Mouse (Mus musculus) G1E (cell line): Measurements from ENCODE around the gene Abhd2. TPM values are rescaled to one million over a fixed set of nuclear protein-coding genes. Genes with fewer than 3 reads are reported as not detected.

Source experiments
- ATAC-seq: 2 replicates; pipeline ENCODE4 v1.8.0; 2016; ENCODE audit warnings: mild to moderate bottlenecking; ENCODE audit not compliant: insufficient number of reproducible peaks, poor library complexity, low FRiP score, severe bottlenecking; ENCODE audit errors: extremely low read depth
- DNase-seq: peaks from one replicate; pipeline ENCODE4 v3.0.0; 2012; ENCODE audit warnings: low spot score
- H3K27me3 ChIP-seq: 2 replicates; pipeline ENCODE4 v1.6.1; 2012; ENCODE audit warnings: mild to moderate bottlenecking, low read length, inconsistent platforms; ENCODE audit not compliant: insufficient read depth
- H3K36me3 ChIP-seq: replicated peaks from 2 replicates; pipeline ENCODE3; 2012; ENCODE audit warnings: mild to moderate bottlenecking, inconsistent platforms
- H3K4me1 ChIP-seq: 2 replicates; pipeline ENCODE4 v1.6.1; 2012; ENCODE audit warnings: low read depth, low read length, inconsistent platforms, mixed read lengths; ENCODE audit not compliant: insufficient read depth
- H3K4me3 ChIP-seq: 2 replicates; pipeline ENCODE4 v1.5.1; 2012; ENCODE audit warnings: low read depth, mild to moderate bottlenecking, inconsistent platforms, low read length, moderate library complexity, mixed read lengths
- H3K9me3 ChIP-seq: replicated peaks from 2 replicates; pipeline ENCODE4 v1.6.1; 2012; ENCODE audit warnings: inconsistent platforms
- CTCF ChIP-seq: IDR thresholded peaks from 2 replicates; pipeline ENCODE4 v1.5.1; 2012; ENCODE audit warnings: low read depth, low read length, inconsistent platforms, mixed read lengths
- GATA1 ChIP-seq: IDR thresholded peaks from 2 replicates; pipeline ENCODE4 v1.6.1; 2012; ENCODE audit warnings: borderline replicate concordance, low read length, inconsistent platforms, mixed read lengths
- GATA2 ChIP-seq: IDR thresholded peaks from 2 replicates; pipeline ENCODE4 v1.6.1; 2012; ENCODE audit warnings: low read depth, low read length, inconsistent platforms, borderline replicate concordance
- POLR2AphosphoS5 ChIP-seq: IDR thresholded peaks from 2 replicates; pipeline ENCODE4 v1.6.1; 2012; ENCODE audit warnings: low read depth, low read length, inconsistent platforms; ENCODE audit not compliant: insufficient replicate concordance
- TAL1 ChIP-seq: conservative IDR thresholded peaks from 2 replicates; pipeline ENCODE4 v1.6.1; 2012; ENCODE audit warnings: low read depth, low read length, inconsistent platforms, mixed read lengths
- polyA plus RNA-seq: library from polyadenylated mRNA; stranded (reverse); fragments of >175 nt; gene quantifications from 2 replicates; pipeline ENCODE4 v1.2.3, GENCODE M21; 2012
- total RNA-seq, 2 experiments: library from RNA; stranded (forward) in 1 of 2; stranded (reverse) in 1 of 2; fragments of 200-1000 nt in 1 of 2; fragments of >200 nt in 1 of 2; fragmentation: Nextera tagmentation in 1 of 2; gene quantifications; 2 replicates each; pipeline ENCODE4 v1.2.3; 2014 to 2017

Gene Abhd2
- total and polyA plus RNA-seq, 3 experiments = 9.1 to 68.8 (median 33.8) TPM

DNA sequence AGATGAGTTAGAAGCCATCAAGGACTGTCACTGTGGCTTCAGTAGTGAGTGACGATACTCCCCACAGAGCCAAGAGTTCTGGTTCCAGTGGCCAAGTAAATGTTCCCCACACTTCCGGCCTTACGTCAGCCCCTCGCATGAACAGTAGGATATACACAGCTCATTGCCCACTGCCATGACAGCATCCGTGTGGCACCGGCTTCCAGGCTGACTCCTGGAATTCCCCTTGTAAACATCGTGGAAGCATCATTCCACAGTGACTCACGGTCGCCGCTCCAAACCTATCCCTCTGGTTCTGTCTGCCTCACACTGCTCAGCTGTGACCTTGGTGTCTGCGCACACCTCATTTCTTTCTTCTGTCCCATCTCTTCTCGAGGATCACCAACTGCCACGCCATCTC is 12.4 kb downstream of the Abhd2 start:
- Histone ChIP-seq H3K27me3 (no peaks in the 10 kb centered on the region), H3K4me1 (peaks cover 82% of the 10 kb centered on the region), H3K36me3 (peaks cover 83% of the 10 kb centered on the region), H3K4me3 (no peak overlapping the region; the same call in 1 of the 2 replicates), H3K9me3 (no peaks in the 10 kb centered on the region)
- DNase-seq (no peak), ATAC-seq (no peak)
- TF ChIP-seq GATA2 (no peak), TAL1 (no peak), POLR2AphosphoS5 (no peak), GATA1 (no peak), CTCF (no peak)

DNA sequence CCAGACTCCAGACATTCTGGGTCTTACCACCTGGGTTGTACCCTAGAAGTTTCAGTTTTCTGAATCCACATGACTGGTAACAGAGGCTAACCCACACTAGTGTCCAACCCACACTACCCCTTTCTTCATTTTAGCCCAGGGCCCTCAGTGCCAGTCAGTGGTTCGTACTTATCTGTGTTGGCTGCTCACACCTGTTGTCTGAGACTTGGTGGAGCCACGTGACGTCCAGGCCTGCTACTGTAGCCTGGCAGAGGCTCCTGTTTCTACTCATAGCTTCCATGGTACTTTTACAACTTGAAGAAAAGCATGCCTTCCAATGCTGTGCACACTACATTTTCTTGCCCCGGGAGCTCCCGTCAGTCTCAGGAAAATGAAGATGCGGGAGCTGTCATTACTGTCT is 14.2 kb downstream of the Abhd2 start:
- ATAC-seq (peak; percentile 38; the same call in 1 of the 2 replicates), DNase-seq (no peak)
- Histone ChIP-seq H3K36me3 (peaks cover 80% of the 10 kb centered on the region), H3K9me3 (no peaks in the 10 kb centered on the region), H3K4me1 (peaks cover 72% of the 10 kb centered on the region), H3K27me3 (no peaks in the 10 kb centered on the region), H3K4me3 (no peak overlapping the region)
- TF ChIP-seq POLR2AphosphoS5 (no peak), CTCF (no peak), GATA2 (no peak), TAL1 (no peak), GATA1 (no peak)

DNA sequence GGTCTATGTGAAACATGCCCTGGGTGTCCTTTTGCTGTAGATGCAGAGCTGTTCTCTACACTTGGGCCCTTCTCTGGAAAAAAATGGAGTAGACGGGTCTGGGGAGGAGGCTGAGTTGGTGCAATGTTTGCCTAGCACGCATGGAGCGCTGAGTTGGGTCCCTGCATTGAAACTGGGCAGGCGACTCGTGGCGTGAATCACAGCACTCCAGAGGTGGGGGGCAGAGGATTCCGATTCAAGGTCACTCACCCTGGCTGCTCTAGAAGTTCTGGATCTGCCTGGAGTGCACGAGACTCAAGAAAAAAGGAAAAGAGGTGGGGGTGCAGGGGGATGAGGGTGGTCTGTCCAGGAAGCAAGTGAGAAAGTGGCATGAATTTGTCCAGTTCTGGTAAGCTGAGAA is 14.9 kb downstream of the Abhd2 start:
- no peak for ATAC-seq
- Histone ChIP-seq H3K4me1 (peaks cover 65% of the 10 kb centered on the region), H3K9me3 (no peaks in the 10 kb centered on the region), H3K27me3 (no peaks in the 10 kb centered on the region), H3K4me3 (no peak overlapping the region), H3K36me3 (peaks cover 76% of the 10 kb centered on the region)
- TF ChIP-seq GATA1 (no peak), POLR2AphosphoS5 (no peak), TAL1 (no peak), GATA2 (no peak), CTCF (no peak)
- no peak for DNase-seq

DNA sequence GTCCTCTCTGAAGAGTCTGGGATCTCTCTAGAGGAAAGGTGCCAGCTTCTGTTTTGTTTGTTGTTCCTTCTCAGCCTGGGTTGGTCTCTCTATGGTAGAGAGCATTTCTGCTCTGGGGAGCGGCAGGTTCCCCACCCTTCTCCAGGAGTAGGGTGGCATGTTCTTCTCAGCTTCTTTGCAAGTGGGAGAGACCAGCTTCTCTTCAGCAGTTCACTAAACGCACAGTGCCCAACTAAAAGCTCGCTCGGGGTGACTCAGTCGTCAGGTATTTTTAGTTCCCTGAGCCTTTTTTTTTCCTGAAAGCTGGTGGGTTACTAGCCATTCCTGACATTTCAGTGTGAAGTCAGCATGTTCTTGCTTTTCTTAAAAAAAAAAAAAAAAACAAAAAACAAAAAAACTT is 15.4 kb downstream of the Abhd2 start:
- peaks cover 72% of the 10 kb centered on the region for H3K36me3 ChIP-seq
- DNase-seq (no peak), ATAC-seq (no peak)
- H3K4me3 ChIP-seq = no peak overlapping the region
- H3K9me3 ChIP-seq = no peaks in the 10 kb centered on the region
- H3K27me3 ChIP-seq = no peaks in the 10 kb centered on the region
- no peak for TF ChIP-seq TAL1
- TF ChIP-seq CTCF = no peak
- no peak for TF ChIP-seq POLR2AphosphoS5
- TF ChIP-seq GATA1 = no peak
- TF ChIP-seq GATA2 = no peak
- H3K4me1 ChIP-seq = peaks cover 60% of the 10 kb centered on the region

DNA sequence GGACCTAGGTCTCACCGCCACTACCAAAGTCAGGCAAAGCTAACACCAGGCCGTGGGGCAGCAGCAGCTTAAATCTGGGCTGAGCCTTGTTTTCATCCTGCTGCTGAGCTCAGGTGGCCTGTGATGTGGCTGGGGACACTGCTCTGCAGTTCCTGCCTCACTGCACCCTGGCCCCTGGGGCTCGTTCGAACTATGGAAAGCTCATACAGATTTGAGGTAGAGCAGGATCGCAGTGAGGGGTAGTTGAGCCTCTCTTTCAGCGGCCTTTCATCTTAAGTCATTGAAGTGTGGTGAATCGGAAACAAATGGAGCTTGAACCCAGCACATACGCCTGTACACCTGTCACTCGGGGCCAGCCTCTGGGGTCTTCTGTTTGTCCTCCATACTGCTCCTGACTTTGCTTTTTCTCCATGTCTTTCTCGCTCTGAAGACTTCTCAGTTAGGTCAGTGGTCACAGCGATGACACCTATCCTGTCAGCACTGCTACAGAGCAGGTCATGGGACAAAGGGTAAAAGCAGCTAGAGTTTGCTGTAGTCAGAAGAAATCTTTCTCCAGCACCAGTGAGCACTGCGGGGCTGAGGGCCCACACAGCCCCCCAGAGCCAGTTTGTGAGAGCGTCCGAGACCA is 20.7 kb downstream of the Abhd2 start:
- Histone ChIP-seq H3K36me3 (peaks cover 80% of the 10 kb centered on the region), H3K27me3 (no peaks in the 10 kb centered on the region), H3K9me3 (no peaks in the 10 kb centered on the region), H3K4me3 (no peak overlapping the region), H3K4me1 (peaks cover 15% of the 10 kb centered on the region)
- ATAC-seq = no peak
- no peak for DNase-seq
- TF ChIP-seq CTCF (no peak), GATA2 (no peak), GATA1 (no peak), POLR2AphosphoS5 (no peak), TAL1 (no peak)

DNA sequence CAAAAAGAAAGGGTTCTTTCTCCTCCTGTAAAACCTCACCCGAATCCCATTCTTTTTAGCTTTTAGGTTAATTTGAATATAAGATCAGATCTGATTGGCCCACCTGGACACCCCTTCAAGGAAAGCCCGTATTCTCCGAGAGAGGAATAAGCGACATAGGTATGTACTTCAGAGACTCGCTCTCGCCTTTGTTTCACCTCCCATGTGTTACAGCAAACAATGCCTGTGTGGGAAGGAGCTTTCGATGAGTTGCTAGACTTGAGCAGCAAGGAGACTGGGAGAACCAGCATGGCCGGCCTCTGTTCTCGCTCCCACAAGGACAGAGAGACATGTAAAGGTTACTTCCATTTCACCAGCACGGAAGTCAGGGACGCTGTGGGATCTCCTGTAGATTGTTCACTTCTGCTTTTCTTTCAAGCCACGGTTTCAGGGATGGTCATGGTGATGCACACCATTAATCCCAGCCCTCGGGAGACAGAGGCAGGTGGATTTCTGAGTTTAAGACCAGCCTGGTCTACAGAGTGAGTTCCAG is 21.5 kb downstream of the Abhd2 start:
- peaks cover 13% of the 10 kb centered on the region for H3K4me1 ChIP-seq
- H3K27me3 ChIP-seq = no peaks in the 10 kb centered on the region
- no peak for TF ChIP-seq TAL1
- TF ChIP-seq CTCF = no peak
- TF ChIP-seq GATA2 = no peak
- no peak for TF ChIP-seq GATA1
- TF ChIP-seq POLR2AphosphoS5 = no peak
- ATAC-seq (no peak), DNase-seq (no peak)
- no peak overlapping the region for H3K4me3 ChIP-seq
- peaks cover 81% of the 10 kb centered on the region for H3K36me3 ChIP-seq
- H3K9me3 ChIP-seq = no peaks in the 10 kb centered on the region
